Mouse (Mus musculus) B cell, adult 2 months (primary cell): ENCODE measurements around the gene Pdlim5.
A peak's percentile ranks its signal among the peaks of the same experiment; 100 is the strongest.

ENCODE experiments used
- DNase-seq, 2 experiments: peaks; one replicate each; pipeline ENCODE4 v3.0.0; 2022

The Pdlim5 gene

DNA sequence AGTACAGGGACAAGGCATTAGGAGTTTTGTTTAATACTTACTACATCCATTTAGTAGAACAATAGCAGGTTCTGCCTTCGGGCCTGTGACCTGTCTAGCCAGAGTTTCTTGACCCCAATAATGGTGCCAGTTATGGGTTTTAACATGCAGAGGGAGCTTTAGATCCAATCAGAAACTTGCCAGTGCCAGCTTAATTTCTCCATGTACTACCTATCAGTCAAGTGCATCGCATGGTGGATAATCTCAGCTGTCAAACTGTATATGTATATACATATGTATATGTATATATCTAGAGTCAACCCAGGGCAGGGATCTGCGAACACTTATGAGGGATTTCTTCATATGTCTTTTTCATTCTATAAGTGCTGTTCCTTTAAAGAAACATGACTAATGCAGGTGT is 61.0 kb downstream of the Pdlim5 start:
- DNase-seq = no peak

DNA sequence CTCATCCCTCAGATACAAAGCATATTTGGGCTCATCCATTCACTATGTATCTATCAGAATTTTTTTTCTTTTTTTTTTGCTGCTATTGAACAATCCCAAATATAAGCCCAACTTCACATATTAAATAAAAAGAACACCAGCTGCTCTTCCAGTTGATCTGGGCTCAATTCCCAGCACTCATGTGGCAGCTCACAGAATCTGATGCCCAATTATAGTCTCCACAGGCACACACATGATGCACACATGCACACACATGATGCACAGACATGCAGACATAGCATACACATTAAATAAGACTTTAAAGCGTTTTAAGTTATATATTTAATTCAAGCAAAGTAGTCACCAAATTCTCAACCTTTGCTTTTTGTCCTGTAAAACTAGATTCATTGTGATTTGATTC is 62.0 kb downstream of the Pdlim5 start:
- DNase-seq = no peak

- DNase-seq = no peak
These were observed 62.8 kb downstream of the Pdlim5 start for GRCm38 (mm10) chr3:142332716-142333115.

DNA sequence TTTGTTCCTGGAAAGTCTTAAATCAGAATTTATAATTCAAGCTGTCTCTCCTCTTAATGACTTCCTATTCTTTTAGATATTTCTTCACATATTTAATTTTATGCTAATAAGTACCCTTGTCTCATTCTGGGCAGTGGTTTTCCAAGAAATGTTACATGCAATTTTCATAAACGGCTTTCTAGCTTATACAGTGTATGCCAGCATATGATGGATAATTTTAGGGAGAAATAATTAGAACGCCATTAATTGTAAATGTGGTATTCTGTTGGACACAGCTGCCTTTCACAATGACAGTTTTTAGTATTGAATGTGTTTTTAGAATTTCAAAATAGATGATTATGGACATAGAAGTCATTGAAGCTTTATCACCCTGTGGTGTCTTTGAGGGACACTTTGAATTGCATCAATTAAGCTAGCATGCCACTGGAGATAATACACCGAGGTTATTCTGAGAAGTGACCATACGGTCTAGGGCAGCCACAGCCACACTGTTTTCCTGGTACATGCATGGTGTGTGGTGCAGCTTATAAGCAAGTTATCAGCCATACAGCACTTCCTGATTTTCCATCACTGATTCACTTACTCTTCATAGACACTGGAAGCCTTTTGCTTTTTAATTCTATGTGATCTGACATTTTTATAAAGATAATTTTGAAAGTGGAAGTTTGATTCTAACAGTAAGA is 63.5 kb downstream of the Pdlim5 start:
- no peak for DNase-seq

DNA sequence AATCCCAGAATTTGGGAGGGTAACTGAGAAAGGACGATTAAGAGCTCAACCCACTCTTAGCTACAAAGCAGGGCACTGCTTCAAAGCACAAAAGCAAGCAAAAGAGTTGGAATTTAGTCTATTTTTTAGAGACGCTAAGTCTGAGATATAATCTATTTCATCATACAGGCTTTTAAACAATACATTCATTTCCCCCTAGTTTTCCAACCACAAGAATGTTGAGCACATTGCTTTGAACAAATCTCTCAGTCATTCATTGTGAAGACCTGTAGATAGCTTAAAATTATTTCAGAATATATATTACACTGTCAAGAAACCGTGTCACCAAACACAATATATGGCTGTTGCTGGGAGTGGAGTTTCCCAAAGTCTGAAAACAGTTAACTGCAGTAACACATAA is 65.1 kb downstream of the Pdlim5 start:
- DNase-seq = no peak

- DNase-seq = no peak
These were observed 71.9 kb downstream of the Pdlim5 start for GRCm38 (mm10) chr3:142323592-142323991.

GRCm38 (mm10) chr3:142321930-142322329 is 73.6 kb downstream of the Pdlim5 start:
- no peak for DNase-seq

DNA sequence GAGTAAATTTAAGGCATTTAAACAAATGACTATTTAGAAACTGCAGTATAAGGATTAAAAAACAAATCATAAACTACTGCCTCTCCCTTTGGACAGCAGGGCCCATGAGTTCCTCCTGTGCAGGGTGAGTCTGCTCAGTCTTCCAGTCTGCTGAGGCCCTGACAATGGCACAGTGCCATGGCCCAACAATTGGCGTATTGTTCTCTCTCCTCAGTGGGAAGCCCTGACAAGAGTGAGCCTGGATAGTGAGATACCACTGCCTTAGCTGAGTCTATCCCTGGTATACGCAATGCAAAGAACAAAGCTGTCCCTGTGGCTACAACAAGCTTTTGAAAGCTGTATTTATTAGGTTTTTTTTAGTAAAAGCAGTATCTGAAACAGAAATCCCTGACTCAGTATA is 77.3 kb downstream of the Pdlim5 start:
- DNase-seq = no peak

DNA sequence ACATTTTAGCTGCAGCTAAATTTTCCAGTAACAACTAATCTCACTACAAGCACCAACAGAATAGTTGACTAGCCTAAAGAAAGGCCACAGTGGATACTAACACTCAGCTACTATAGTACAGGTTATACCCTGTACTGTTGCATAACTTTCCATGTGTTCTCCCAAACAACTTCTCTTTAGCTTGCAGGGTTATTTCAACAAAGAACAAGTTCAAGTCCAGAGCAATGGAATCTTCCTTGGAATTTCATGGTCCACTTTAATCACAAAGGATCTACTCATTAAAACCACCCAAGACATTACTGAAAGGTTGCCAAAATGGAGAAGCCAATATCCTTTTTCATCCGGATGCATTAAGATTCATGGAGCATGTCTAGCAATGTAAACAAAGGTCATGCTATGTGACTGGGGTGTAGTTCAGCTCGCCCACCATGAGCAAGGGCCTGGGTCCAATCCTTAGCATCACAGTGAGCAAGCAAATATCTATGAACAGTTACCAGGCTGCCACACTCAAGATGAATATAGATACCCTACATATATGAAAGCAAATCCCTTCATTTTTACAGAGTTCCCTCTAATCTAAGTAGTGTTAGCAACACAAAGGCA is 79.3 kb downstream of the Pdlim5 start:
- no peak for DNase-seq

GRCm38 (mm10) chr3:142311075-142311474 is 84.4 kb downstream of the Pdlim5 start:
- no peak for DNase-seq

- no peak for DNase-seq
These were observed 85.0 kb downstream of the Pdlim5 start for GRCm38 (mm10) chr3:142310446-142310845.

GRCm38 (mm10) chr3:142295287-142295676 is 100.2 kb downstream of the Pdlim5 start:
- DNase-seq = no peak

- DNase-seq = peak; percentile 29 to 43
These were observed 100.7 kb downstream of the Pdlim5 start for GRCm38 (mm10) chr3:142294616-142295286.

GRCm38 (mm10) chr3:142293561-142293960 is 101.9 kb downstream of the Pdlim5 start:
- DNase-seq = peak; percentile 42 to 47

DNA sequence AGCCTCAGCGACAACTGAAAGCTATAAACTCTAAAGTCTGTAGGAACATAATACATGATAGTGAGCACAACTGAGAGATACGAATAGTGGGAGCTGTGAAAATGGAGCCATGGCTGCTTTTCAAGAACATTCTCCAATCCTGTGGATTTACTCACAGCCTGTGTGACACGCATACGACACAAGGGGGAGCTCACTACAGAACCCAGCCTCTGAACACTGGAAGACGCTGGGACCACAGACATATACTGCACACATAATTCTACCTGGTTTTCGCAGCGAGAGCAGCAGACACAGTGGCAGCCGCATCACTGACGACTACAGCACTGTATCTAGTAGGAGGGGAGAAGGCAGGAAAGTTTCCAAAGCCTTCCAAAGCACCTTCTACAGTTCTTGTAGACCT is 112.8 kb downstream of the Pdlim5 start:
- peak; percentile 47 to 56 for DNase-seq

DNA sequence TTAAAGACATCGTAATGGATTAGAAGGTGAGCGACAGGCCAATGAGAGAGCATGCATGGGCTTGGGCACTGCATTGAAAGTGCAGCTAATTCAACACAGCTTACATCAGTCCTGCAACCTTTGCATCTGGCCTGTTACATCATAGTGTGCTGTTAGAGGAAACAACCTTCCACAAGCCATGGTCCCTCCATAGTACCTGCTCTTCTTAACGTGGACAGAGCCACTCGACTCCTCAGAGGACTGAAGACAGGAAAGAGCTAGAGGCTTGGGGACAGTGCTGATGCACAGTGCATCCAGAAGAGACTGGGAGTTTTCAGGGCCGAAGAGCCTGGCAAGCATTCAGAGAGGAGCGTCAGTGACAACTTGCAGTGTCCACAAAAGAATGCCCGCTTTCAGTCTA is 113.8 kb downstream of the Pdlim5 start:
- DNase-seq = no peak

DNA sequence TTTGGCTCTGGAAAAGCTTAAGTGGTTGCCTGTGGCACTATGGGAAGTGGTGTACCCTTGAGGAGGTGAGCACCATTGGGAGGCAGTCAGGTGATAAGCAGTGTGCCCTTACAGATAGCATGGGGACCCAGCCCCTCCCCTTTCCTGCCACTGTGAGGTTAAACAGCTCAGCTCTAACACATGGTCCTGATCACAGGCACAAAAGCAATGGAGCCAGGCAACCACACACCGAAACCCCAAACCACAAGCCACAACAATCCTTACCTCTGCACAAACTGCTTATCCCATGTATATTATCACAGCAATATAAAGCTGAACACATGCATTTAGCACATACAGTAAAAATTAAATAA is 114.4 kb downstream of the Pdlim5 start:
- peak in 1 of 2 experiments; percentile 9 for DNase-seq

- DNase-seq = no peak
These were observed 115.0 kb downstream of the Pdlim5 start for GRCm38 (mm10) chr3:142280366-142281092.

DNA sequence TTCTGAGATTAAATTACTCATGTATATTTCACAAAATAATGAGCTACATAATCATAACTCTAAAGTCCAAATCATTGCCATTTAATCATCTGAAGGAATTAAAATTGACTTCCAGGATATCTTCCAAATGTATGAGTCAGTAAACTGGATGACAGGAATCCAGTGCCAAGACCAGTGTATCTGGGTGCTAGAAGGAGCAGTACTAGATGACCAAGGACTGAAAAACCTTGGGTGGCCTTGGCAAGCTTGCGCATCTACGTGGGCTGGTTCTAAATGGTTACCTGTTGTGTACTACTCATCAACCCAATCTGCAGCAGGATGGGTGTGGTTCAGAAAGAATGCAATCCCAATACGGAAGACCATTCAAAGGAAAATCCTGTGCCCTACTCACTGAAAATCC is 116.5 kb downstream of the Pdlim5 start:
- DNase-seq = no peak

- DNase-seq = no peak
These were observed 119.0 kb downstream of the Pdlim5 start for GRCm38 (mm10) chr3:142276506-142276905.

- no peak for DNase-seq
These were observed 120.5 kb downstream of the Pdlim5 start for GRCm38 (mm10) chr3:142274993-142275392.

DNA sequence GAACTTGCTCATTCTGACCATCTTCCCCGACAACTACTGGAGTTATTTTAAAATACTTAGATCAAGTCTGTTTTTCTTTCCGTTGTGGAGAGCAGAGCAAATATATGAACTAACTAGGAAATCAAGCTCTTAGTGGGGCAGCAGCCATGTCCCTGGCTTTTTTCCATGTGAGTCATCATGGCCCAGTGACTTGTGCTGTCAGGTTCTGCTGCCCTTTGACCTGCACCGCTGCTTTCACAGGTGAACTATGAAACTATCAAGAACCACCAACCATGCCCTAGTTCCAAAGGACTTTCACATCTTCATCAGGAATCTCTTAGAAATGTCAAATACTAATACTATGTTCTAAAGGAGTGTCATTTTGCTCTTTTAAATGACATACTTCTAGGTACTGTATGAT is 121.0 kb downstream of the Pdlim5 start:
- no peak for DNase-seq

- no peak for DNase-seq
These were observed 122.2 kb downstream of the Pdlim5 start for GRCm38 (mm10) chr3:142273265-142273664.

DNA sequence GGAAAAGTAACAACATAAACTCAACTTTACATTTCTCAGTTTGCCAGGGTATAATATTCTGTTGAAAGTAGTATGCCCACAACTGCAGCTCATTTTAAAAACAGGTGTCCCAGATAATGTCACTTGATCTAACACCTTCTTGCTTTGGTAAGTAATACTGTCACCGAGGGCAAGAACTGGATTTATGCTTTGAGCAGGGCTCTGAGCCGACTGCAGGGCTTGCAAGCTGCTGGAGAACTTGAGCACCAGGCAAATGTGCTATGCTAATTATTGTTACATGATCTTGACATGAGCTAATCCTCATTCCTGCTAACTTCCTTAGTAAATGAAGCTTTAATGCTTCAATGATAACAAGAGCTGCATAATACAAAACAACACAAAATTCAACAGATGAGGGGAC is 139.1 kb downstream of the Pdlim5 start:
- no peak for DNase-seq
